Mouse (Mus musculus): ENCODE measurements around the gene Mphosph6.

Gene Mphosph6

GRCm38 (mm10) chr8:117801443-117802298, at the start of gene Mphosph6:
Mphosph6 (minus strand) TSS chr8:117801943.
- peak; percentile 97 for DNase-seq

GRCm38 (mm10) chr8:117850420-117850819, 48.7 kb upstream of the Mphosph6 start:
- no peak for DNase-seq

GRCm38 (mm10) chr8:117847865-117848264, 46.1 kb upstream of the Mphosph6 start:
- DNase-seq = no peak

GRCm38 (mm10) chr8:117843694-117844093, 42.0 kb upstream of the Mphosph6 start:
- no peak for DNase-seq

- no peak for DNase-seq
Observed at GRCm38 (mm10) chr8:117813524-117813923, 11.8 kb upstream of the Mphosph6 start.

GRCm38 (mm10) chr8:117810676-117811075, 8.9 kb upstream of the Mphosph6 start:
- no peak for DNase-seq

GRCm38 (mm10) chr8:117805419-117805818, 3.7 kb upstream of the Mphosph6 start:
- peak; percentile 70 for DNase-seq

- no peak for DNase-seq
Observed at GRCm38 (mm10) chr8:117802299-117802689, 551 bp upstream of the Mphosph6 start.

GRCm38 (mm10) chr8:117798066-117798465, 3.7 kb downstream of the Mphosph6 start:
- DNase-seq = no peak

- DNase-seq = no peak
Observed at GRCm38 (mm10) chr8:117796464-117796863, 5.3 kb downstream of the Mphosph6 start.

GRCm38 (mm10) chr8:117794581-117794980, 7.2 kb downstream of the Mphosph6 start:
- DNase-seq = no peak

- no peak for DNase-seq
Observed at GRCm38 (mm10) chr8:117792616-117793144, 9.1 kb downstream of the Mphosph6 start.

- no peak for DNase-seq
Observed at GRCm38 (mm10) chr8:117786428-117786827, 15.3 kb downstream of the Mphosph6 start.

- DNase-seq = no peak
Observed at GRCm38 (mm10) chr8:117783021-117783420, 18.7 kb downstream of the Mphosph6 start.

- no peak for DNase-seq
Observed at GRCm38 (mm10) chr8:117781375-117782129, 20.2 kb downstream of the Mphosph6 start.

- DNase-seq = no peak
Observed at GRCm38 (mm10) chr8:117779344-117779743, 22.4 kb downstream of the Mphosph6 start.

GRCm38 (mm10) chr8:117778531-117779322, 23.0 kb downstream of the Mphosph6 start:
- DNase-seq = no peak

- DNase-seq = no peak
Observed at GRCm38 (mm10) chr8:117776075-117776474, 25.7 kb downstream of the Mphosph6 start.

GRCm38 (mm10) chr8:117775626-117776025, 26.1 kb downstream of the Mphosph6 start:
- DNase-seq = no peak

GRCm38 (mm10) chr8:117772597-117772996, 29.1 kb downstream of the Mphosph6 start:
- DNase-seq = peak; percentile 22

- peak; percentile 19 for DNase-seq
Observed at GRCm38 (mm10) chr8:117772126-117772525, 29.6 kb downstream of the Mphosph6 start.

GRCm38 (mm10) chr8:117771115-117771836, 30.5 kb downstream of the Mphosph6 start:
- no peak for DNase-seq

All from kidney, adult 11 months (tissue).